Mouse (Mus musculus) common myeloid progenitor, adult 5-6 weeks (primary cell): ENCODE results near the gene Mrps27. TPM values are rescaled to one million over a fixed set of nuclear protein-coding genes. Genes with fewer than 3 reads are reported as not detected.

Source experiments
- ATAC-seq: replicated peaks from 2 replicates; pipeline ENCODE4 v1.8.0; 2016; ENCODE audit warnings: low read depth, mild to moderate bottlenecking, moderate TSS enrichment, inconsistent platforms; ENCODE audit not compliant: poor library complexity, severe bottlenecking
- total RNA-seq: library from RNA; stranded (forward); fragments of 200-1000, 187-1606 nt; gene quantifications from 2 replicates; pipeline ENCODE4 v1.2.3, GENCODE M21; 2017

Mrps27 gene
- total RNA-seq, 1 experiment from 2014 or later: 35.0 TPM

- ATAC-seq: no peak
Observed at GRCm38 (mm10) chr13:99350009-99350408, 5.4 kb downstream of the Mrps27 start.

- ATAC-seq: no peak
Observed at GRCm38 (mm10) chr13:99351186-99351585, 6.6 kb downstream of the Mrps27 start.

GRCm38 (mm10) chr13:99351596-99351995 lies 7.0 kb downstream of the Mrps27 start:
- ATAC-seq: no peak

GRCm38 (mm10) chr13:99352758-99353489 lies 8.3 kb downstream of the Mrps27 start:
- peak; percentile 100 for ATAC-seq

GRCm38 (mm10) chr13:99353490-99353851 lies 8.9 kb downstream of the Mrps27 start:
- ATAC-seq: no peak

- no peak for ATAC-seq
Observed at GRCm38 (mm10) chr13:99355072-99355471, 10.5 kb downstream of the Mrps27 start.

- ATAC-seq: no peak
Observed at GRCm38 (mm10) chr13:99355861-99356260, 11.3 kb downstream of the Mrps27 start.

- ATAC-seq: no peak
Observed at GRCm38 (mm10) chr13:99356428-99357265, 12.1 kb downstream of the Mrps27 start.

- ATAC-seq: no peak
Observed at GRCm38 (mm10) chr13:99358921-99359320, 14.3 kb downstream of the Mrps27 start.

- ATAC-seq: no peak
Observed at GRCm38 (mm10) chr13:99363866-99364265, 19.3 kb downstream of the Mrps27 start.

- ATAC-seq: no peak
Observed at GRCm38 (mm10) chr13:99366422-99367175, 22.0 kb downstream of the Mrps27 start.

- no peak for ATAC-seq
Observed at GRCm38 (mm10) chr13:99367554-99368174, 23.1 kb downstream of the Mrps27 start.

- ATAC-seq: no peak
Observed at GRCm38 (mm10) chr13:99369103-99369502, 24.5 kb downstream of the Mrps27 start.

GRCm38 (mm10) chr13:99371285-99371684 lies 26.7 kb downstream of the Mrps27 start:
- no peak for ATAC-seq

- no peak for ATAC-seq
Observed at GRCm38 (mm10) chr13:99373684-99374083, 29.1 kb downstream of the Mrps27 start.

- ATAC-seq: no peak
Observed at GRCm38 (mm10) chr13:99374191-99374590, 29.6 kb downstream of the Mrps27 start.

GRCm38 (mm10) chr13:99375550-99375949 lies 31.0 kb downstream of the Mrps27 start:
- ATAC-seq: peak; percentile 78

- ATAC-seq: no peak
Observed at GRCm38 (mm10) chr13:99377055-99377454, 32.5 kb downstream of the Mrps27 start.

GRCm38 (mm10) chr13:99378223-99378622 lies 33.6 kb downstream of the Mrps27 start:
- no peak for ATAC-seq

- no peak for ATAC-seq
Observed at GRCm38 (mm10) chr13:99382373-99382772, 37.8 kb downstream of the Mrps27 start.
